Mouse (Mus musculus): ENCODE results near the gene Pip4k2a. TPM values are rescaled to one million over a fixed set of nuclear protein-coding genes. Genes with fewer than 3 reads are reported as not detected.

The Pip4k2a gene
- total RNA-seq, 4 experiments from 2014 or later, result 60.6 to 67.9 (median 63.7) TPM

DNA sequence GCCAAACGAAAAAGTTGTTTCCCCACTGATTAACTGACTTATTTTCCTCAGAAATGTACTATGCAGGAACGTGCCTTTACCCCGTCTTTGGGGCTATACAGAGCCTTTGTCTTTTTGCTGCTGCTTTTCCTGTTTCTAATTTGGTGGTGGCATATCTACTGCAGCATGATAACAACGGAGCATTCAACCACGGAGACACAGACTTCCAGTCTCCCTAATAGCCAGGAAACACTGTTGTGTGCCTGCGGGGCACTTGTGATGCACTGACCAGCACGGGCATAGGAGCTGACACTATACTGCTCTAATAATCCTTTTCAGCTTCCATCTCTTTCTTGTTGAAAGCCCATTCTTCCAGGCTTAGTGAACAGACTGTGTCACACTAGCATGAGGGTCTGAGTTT lies 41.0 kb downstream of the Pip4k2a start:
- DNase-seq (ENCODE audit: low spot score in 2 of 2), result no peak

DNA sequence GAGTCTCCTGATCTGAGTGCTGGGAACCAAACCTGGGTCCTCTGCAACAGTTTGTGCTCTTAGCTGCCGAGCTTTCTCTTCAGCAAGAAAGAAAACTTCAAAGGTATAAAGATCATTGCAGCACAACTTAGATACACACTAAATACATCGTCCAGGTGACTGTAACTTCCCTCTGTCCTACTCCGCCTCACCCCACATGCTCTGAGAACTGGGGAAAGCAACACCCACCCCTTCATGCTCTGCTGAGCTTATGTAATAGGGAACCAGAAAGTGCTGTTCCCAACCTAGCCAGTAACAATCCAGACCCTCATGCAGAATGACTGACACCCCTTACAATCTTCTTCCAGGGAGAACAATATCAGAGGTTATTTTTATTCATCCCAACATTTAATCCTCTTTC lies 41.5 kb downstream of the Pip4k2a start:
- DNase-seq (ENCODE audit: low spot score in 2 of 2), result no peak

DNA sequence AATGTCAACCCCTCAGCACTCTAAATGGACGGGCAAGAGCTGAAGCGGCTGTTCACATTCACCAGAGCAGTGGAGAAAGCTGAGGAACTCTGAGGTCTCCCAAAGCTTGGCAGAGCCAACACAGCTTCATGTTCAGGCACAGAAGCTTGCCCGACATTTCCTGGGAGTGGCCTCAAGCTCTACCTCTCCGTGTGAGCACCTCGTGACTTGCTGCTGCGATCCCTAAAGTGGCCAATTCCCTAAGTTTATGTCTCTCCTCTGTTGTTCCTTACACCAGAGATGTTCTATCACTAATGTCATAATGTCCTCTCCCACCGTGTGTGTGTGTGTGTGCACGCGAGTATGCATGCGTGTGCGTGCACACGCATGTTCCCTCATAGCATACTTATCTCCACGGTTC lies 42.3 kb downstream of the Pip4k2a start:
- DNase-seq (ENCODE audit: low spot score in 2 of 2), result no peak

DNA sequence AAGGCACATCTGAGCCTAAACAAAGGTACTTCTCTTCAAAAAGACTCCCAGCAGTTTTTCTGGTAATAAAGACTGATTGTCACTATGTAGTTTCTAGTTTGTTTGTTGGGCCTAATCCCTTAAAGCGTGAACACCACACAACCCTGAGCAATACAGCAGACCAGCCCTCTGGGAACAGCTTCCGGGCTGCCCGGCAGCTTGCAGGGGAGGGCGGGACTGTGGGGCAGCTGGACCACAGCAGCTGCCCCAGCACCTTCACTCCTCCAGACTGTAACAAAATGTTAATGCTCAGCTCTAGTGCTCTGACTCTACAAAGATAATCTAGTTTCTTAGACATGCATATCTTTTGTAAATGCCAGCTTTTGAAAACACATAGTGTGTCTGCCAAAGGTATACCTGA lies 42.9 kb downstream of the Pip4k2a start:
- DNase-seq (ENCODE audit: low spot score in 2 of 2), result no peak

DNA sequence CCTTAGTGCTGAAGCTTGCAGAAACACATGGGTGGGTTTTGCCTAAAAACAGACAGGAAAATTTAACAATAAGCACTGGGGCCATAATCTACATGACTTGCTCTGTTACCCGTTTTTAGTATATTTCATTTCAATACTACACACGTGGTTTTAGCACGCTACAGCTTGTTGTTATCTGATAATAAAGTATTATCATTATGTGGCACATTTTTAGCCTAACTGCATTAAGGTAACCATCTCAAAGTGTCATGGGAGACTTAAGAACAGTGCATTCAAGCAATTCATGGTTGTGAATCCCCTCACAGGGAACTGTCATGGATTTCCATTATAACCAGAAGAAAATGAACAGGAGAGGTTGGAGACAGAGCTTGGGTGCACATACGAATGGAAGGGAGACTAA lies 43.5 kb downstream of the Pip4k2a start:
- DNase-seq (ENCODE audit: low spot score in 2 of 2), result no peak

DNA sequence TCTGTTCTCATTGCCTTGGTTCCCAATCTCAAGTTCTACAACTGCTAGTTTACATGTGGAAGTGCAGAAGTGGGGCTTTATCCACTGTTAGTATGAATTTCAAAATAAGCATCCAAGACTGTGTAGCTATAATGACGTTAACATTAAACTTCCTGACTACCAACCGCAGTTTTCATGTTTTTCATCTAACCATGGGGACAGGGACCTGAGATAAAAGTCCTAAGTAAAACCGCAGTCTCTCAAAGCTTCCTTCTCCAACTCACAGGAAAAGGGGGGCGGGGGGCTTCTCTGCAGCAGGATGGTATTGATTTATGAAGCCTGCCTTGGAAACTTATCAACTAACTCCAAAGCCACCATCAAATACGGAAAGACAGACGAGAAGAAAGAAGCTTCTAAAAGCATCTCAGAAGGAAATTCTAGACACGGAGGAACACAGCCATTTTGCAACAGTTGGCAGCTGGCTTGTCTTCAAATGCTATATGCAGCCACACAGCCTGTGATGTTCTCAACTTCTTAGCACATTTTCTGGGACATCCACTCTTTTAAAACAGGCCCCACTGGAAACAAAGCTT lies 45.7 kb downstream of the Pip4k2a start:
- DNase-seq (ENCODE audit: low spot score in 2 of 2), result no peak

GRCm38 (mm10) chr2:18950758-18951157 lies 47.2 kb downstream of the Pip4k2a start:
- no peak for DNase-seq (ENCODE audit: low spot score in 2 of 2)

GRCm38 (mm10) chr2:18948741-18949140 lies 49.2 kb downstream of the Pip4k2a start:
- DNase-seq (ENCODE audit: low spot score in 2 of 2), result no peak

DNA sequence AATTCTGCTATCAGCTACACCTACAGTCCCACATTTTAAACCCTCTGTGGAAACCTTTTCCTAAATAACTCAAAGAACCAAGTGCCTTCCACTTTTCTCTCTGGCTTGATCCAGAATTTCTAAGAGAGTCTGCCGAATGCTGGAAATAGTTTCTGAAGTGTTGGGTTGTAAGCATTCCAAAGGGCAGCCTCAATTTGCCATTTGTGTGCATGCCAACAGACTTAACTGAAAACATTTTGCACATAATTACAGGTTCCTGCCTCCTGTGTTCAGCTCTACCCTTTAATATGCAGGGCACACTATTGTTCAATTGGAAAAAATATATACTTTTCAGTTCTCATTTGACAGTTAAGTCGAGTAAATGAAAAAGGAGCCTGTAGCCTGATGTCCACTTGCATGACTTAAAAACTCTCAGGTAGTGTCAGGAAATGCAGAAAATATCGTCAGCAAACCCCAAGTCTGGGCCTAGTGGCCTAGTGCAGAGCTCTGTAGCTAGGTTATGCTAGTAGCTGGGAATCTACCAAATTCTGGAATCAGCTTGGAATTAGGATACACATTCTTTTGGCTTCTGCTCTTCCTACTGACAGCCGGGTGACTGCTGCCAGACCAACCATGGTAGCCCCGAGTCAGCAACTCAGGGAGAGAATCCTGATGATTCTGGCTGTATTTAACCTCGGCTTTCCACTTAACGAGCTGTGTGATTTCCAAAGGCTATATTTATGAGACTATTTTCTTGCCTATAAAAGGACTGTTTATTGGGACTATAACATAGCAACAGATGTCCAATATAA lies 50.1 kb downstream of the Pip4k2a start:
- DNase-seq (ENCODE audit: low spot score in 2 of 2), result no peak

GRCm38 (mm10) chr2:18945438-18945837 lies 52.5 kb downstream of the Pip4k2a start:
- DNase-seq (ENCODE audit: low spot score in 2 of 2), result no peak

DNA sequence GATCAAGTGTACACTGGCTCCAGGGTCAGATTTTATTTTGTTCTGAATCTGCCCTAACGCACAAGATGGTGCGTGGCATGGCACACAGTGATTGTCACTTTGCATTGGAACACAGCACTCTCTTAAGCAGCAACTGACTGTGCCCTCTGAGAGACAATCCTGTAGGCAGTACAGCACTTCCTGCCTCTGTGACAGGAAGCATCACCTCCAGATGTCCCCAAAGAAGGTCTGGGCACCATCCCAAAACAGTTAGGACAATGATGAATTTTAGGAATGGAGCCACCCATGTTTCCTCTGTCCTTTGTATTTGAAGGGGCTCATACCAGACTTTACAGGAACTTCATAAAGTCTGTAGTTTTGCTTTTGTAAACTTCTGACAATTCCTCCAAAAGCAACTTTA lies 54.0 kb downstream of the Pip4k2a start:
- DNase-seq (ENCODE audit: low spot score in 2 of 2), result no peak

DNA sequence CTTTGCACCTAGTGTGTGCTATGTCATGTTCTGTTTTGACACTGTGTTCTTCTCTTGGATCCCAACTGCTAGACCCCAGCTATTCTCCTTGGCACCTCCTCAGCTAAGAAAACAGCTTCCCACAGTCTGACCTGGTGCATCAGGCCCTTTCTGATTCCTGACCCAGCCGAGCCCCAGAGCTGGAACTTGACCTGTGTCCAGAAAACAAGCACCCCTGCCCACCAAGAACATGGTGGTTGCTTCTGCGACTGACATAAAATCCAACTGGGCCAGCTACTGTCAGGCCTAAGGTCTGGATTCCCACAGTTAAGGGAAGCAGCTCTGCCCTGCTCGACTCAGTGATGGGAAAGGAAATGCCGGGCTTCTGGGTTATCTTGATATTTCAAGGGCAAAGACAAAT lies 54.6 kb downstream of the Pip4k2a start:
- no peak for DNase-seq (ENCODE audit: low spot score in 2 of 2)

DNA sequence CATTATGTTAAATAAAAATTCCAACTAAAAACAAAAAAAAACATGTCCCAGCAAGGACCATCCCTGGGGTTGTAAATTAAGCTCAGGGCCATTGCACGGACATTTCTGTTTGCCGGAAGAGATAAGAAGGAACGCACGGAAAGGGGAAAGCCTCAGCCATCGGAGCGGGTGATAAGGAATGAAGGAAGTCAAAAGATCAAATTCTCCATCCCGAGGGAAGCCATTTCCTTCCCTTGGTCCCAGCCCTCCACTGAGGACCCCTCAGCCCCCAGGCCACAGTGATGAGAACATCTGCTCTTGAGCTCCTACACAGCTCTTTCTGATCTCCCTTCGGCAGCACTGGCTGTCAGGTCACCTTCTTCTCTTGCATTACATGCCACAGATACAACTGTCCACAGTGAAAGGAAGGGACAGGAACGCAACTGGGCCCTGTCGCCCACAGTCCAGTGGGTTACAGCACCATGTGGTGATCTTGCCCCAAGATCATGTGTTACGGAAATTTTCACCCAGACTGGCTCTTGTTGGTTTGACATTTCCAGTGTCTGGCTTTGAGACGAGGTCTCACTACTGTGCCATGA lies 57.1 kb downstream of the Pip4k2a start:
- DNase-seq (ENCODE audit: low spot score in 2 of 2), result no peak

DNA sequence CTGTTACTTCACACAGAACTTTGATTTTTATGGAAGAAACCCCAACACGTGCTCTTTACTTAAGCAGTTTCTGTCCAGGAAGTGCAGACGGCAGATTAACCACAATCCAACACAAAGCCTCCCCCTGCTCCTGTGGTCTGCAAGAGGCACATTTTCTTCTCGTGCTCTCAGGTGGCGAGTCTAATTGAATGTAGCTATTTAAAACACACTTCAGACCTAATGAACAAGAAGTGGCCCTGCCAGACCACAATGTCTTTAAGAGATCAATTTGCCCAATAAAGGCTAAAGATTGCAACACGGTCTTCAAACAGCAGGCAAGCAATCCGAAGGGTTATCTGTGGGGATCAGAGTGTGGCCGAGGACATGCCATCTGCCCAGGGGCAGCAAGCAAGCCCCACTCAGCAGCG lies 59.0 kb downstream of the Pip4k2a start:
- DNase-seq (ENCODE audit: low spot score in 2 of 2), result no peak

GRCm38 (mm10) chr2:18938232-18938631 lies 59.7 kb downstream of the Pip4k2a start:
- no peak for DNase-seq (ENCODE audit: low spot score in 2 of 2)

DNA sequence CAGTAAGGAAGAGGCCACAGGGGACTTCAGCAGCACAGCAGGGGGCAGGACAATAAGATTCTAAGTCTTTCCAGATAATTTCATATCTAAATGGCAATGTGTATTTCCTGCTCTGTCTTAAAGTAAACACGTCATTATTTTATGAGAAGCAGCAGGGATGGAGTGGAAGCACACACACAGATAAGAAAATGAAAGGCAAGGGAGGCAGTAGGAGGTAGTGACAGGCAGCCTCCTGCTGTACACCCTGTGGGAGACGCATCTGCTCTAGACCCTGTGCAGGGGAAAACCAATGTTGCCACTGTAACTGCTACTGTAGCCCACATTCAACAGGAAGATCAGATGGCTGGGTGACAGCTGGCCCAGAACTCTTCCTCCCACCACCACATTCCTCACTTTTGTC lies 60.3 kb downstream of the Pip4k2a start:
- DNase-seq (ENCODE audit: low spot score in 2 of 2), result peak in 1 of 2 experiments; percentile 20

DNA sequence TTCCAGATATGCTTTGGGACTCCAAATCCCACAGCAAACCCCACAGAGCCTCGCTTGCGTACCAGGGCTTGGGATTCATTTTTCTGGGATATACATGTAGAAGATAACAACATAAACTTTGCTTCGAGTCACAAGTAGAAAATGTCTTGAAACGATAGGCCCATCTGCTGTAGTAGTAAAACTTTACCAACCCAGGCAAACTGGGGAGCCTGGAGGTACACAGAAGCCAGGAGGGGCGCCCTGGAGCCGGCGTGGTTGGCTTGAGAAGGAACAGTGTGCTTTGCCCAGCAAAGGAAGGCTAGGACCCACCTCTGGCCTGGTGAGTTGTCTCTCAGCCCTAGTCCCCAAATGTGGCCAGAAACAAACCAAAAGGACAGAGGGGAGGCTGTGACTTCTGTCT lies 61.5 kb downstream of the Pip4k2a start:
- DNase-seq (ENCODE audit: low spot score in 2 of 2), result no peak

DNA sequence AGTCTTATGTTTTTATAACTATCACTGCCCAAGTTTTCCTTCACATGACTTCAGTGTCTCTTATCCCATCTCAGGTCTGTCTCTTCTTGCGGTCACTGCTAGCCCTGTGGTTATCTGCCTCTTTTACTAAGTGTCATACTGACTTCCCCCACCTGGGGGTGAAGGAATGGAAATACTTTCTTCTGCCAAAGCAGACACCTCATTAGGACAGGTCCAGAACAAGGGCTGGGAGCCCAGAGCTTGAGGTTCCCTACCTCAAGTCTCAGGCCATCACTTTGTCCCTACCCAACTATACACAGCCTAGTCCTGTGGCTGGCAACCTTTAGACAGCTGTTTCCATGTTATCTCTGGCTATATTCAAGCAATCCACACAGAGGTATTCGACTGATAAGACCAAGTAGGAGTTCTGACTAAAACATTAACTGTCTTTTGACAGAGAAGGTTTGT lies 62.3 kb downstream of the Pip4k2a start:
- DNase-seq (ENCODE audit: low spot score in 2 of 2), result no peak

DNA sequence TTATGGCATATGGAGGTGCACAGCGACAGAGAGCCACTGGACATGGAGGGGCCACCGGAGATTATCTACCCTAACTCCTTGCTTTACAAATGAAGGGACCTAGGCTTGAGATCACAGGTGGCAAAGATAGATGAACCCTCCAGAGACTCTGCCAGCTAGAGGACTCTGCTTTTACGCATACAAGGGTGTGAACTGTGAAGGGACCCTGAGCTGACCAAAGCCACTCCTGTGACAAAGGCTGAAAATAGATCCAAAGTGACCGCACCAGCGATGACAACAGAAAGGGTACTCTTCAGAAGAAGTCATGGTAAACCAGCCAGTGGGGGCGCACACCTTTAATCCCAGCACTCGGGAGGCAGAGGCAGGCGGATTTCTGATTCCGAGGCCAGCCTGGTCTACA lies 63.8 kb downstream of the Pip4k2a start:
- no peak for DNase-seq (ENCODE audit: low spot score in 2 of 2)

GRCm38 (mm10) chr2:18933418-18933817 lies 64.5 kb downstream of the Pip4k2a start:
- no peak for DNase-seq (ENCODE audit: low spot score in 2 of 2)

DNA sequence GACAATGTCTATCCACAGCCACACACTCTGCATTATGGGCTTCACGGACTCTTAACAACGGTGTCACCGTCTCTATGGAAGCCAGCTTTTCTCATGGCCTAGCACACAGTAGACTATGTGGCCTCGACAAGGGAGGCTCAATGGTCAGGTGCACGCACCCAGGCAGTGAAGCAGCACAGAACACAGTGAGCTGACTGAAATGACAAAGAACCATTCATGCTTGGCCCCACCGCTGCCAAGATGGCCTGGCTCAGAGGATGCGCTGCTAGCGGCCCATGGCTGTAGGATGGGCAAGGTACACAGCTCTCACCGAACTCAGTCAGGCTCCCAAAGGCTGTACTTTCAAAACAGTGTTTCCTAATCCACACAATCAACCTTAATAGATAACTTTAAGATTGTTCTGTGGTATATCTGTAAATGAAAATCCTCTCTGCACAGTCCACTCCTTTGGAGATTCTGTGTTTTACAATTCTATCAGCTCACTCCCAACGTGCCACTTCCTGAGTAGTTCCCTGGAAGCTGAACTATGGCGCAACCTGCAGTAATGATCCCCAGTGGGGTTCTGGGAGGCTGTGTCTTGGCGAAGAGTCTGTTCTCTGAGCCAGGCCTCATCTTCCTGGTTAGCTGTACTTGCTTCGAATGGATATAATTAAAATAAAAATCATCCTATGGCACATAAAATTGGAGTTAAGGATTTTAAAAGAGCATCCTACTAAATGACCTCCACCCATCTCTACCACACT lies 67.4 kb downstream of the Pip4k2a start:
- peak in 1 of 2 experiments; percentile 25 for DNase-seq (ENCODE audit: low spot score in 2 of 2)

DNA sequence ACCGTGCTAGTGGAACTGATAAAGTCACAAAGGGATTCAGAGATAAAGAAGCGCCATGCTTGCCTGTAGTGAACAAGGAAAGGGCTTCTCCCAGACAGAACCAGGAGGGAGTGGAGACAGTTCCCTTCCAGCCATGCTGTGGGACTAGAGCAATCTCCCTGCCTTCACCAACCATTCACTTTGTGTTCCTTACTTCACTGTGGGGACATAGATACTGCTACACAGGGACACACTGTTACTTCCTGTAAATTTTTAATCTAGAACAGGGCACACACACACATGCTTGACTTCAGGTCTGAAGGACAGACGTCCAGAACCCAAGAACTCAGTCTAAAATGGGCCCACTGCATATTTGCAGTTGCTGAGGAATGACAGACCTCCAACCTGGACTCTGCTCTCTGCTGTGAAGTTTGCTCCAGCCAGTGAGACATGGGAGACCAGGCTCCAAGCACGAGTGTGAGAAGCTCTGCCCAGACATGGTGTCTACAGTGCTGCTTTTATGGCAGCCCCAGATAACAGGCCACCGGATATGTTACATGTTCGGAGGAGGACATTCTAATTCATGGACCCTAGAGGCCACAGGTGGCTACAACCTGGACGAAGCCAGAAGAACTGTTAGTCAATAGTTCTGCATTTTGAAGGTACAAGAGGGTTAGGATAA lies 69.2 kb downstream of the Pip4k2a start:
- no peak for DNase-seq (ENCODE audit: low spot score in 2 of 2)
